Mouse (Mus musculus): Measurements from ENCODE around the gene Arhgef28. TPM values are rescaled to one million over a fixed set of nuclear protein-coding genes. Genes with fewer than 3 reads are reported as not detected.
A peak's percentile ranks its signal among the peaks of the same experiment; 100 is the strongest.

Gene Arhgef28
- polyA plus RNA-seq, 2 experiments = 0.11 to 0.52 TPM

DNA sequence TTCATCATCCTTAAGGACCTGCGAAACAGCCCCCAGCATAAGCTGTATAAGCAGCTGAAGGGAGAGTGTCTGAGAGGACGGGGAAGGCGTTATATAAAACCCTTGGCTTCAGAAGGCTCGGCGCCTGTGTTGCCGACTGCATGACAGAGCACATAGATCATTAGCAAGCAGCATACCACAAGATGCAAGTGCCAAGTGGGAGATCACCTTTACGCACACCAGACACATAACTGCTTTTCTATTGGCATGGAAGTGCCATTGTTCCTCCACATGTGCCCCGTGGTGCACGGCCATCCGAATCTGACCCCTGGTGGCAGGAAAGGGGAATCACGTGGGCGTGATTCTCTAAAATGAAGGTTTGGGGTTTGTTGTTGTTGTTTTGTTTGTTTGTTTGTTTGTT is 16.6 kb upstream of the Arhgef28 start:
- DNase-seq (ENCODE audit: low read depth in 3 of 3, low spot score in 3 of 3) = no peak
- TF ChIP-seq CTCF (IDR thresholded peaks at IDR 0.05; ENCODE audit: low read depth) (peak; percentile 86), EP300 (IDR thresholded peaks at IDR 0.05; ENCODE audit: low read depth) (no peak)
- H3K27ac ChIP-seq = no peak overlapping the region
- no peaks in the 10 kb centered on the region for H3K27me3 ChIP-seq (ENCODE audit: control insufficient read depth, insufficient read depth, low read length)
- WGBS (ENCODE audit: insufficient replicate concordance) = 38% methylated on average over 12 of the region's 12 CpGs
- no peaks in the 10 kb centered on the region for H3K36me3 ChIP-seq (replicated peaks; ENCODE audit: control insufficient read depth, insufficient read depth, low read depth)
- no peaks in the 10 kb centered on the region for H3K9me3 ChIP-seq (ENCODE audit: control insufficient read depth, low read length)
- ATAC-seq (ENCODE audit: insufficient read depth) = no peak
- no peak overlapping the region for H3K4me2 ChIP-seq (ENCODE audit: low read depth)
- no peaks in the 10 kb centered on the region for H3K4me1 ChIP-seq (replicated peaks; ENCODE audit: control insufficient read depth in 2 of 2, insufficient read depth in 2 of 2, low read length in 1 of 2)
- no peak overlapping the region for H3K4me3 ChIP-seq (ENCODE audit: insufficient read depth in 1 of 2, low read depth in 2 of 2, low read length in 2 of 2)
- H3K9ac ChIP-seq (replicated peaks) = no peak overlapping the region

DNA sequence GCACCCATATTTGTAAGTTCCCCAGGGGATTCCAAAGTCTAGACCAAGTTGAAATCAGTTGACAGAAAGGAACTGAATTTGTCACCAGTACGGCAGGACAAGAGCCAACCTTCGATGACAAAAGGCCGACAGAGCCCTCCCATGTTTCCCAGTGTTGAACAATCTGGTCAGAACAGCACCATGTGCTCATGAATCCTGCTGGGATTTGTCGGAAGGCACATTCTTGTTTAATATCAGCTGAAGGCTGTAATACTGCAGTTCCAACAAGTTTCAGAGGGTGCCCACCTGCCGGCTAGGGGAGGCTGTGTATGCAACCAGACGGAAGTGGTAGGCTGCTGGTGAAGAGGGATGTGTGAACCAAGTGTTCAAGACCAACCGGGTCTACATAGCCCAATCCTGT is 3.9 kb upstream of the Arhgef28 start:
- Histone ChIP-seq H3K4me3 (ENCODE audit: insufficient read depth in 1 of 2, low read depth in 2 of 2, low read length in 2 of 2) (no peak overlapping the region), H3K36me3 (replicated peaks; ENCODE audit: control insufficient read depth, insufficient read depth, low read depth) (no peaks in the 10 kb centered on the region), H3K27me3 (ENCODE audit: control insufficient read depth, insufficient read depth, low read length) (peaks cover 20% of the 10 kb centered on the region), H3K4me2 (ENCODE audit: low read depth) (no peak overlapping the region), H3K27ac (no peak overlapping the region), H3K9ac (replicated peaks) (no peak overlapping the region), H3K4me1 (replicated peaks; ENCODE audit: control insufficient read depth in 2 of 2, insufficient read depth in 2 of 2, low read length in 1 of 2) (no peaks in the 10 kb centered on the region; a peak in 1 of 4 replicates), H3K9me3 (ENCODE audit: control insufficient read depth, low read length) (no peaks in the 10 kb centered on the region)
- ATAC-seq (ENCODE audit: insufficient read depth) (no peak), DNase-seq (ENCODE audit: low read depth in 3 of 3, low spot score in 3 of 3) (no peak)
- WGBS (ENCODE audit: insufficient replicate concordance) = 61% methylated on average over 7 of the region's 7 CpGs
- TF ChIP-seq CTCF (IDR thresholded peaks at IDR 0.05; ENCODE audit: low read depth) (no peak), EP300 (IDR thresholded peaks at IDR 0.05; ENCODE audit: low read depth) (no peak)

DNA sequence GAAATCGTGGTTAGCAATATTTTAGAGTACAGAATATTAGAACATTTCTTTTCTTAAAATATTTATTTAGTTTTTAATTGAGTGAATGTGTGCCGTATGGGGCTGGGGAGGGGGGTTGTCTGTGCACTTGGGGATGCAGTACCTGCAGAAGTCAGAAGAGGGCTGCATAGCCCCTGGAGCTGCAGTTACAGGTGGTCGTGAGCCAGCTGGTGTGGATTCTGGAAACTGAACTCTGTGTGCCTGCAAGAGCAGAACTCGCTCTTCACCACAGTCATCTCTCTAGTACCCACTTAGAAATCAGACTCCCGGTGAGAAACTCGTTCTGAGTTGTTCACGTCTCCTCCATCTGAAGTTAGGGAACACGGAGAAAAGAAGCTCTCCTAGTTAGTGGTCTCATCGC is 2.6 kb upstream of the Arhgef28 start:
- H3K27me3 ChIP-seq (ENCODE audit: control insufficient read depth, insufficient read depth, low read length) = peaks cover 24% of the 10 kb centered on the region
- WGBS (ENCODE audit: insufficient replicate concordance) = 40% methylated on average over 9 of the region's 9 CpGs

DNA sequence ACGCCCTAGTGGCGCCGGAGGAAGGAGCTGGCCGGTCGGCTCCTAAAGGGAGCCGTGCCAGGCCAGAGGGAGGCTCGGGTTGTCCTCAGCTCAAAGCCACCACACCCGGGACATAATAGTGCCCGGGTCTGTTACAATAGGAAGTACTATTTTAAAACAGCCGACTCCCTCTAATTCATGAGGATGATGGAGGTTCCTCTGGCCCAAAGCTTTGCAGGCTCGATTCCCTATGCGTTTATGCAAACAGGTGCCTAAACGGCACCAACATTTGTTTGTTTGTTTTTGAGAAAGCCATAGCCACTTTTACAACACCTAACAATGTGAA is 269 bp upstream of the Arhgef28 start:
- H3K27me3 ChIP-seq (ENCODE audit: control insufficient read depth, insufficient read depth, low read length) = peaks cover 24% of the 10 kb centered on the region
- 3% methylated on average over 13 of the region's 13 CpGs for WGBS (ENCODE audit: insufficient replicate concordance)
- DNase-seq (ENCODE audit: low read depth in 3 of 3, low spot score in 3 of 3) (no peak), ATAC-seq (ENCODE audit: insufficient read depth) (no peak)
- no peaks in the 10 kb centered on the region for H3K36me3 ChIP-seq (replicated peaks; ENCODE audit: control insufficient read depth, insufficient read depth, low read depth)
- H3K4me2 ChIP-seq (ENCODE audit: low read depth) = peak overlapping the region; percentile 74
- H3K9ac ChIP-seq (replicated peaks) = no peak overlapping the region
- H3K4me1 ChIP-seq (replicated peaks; ENCODE audit: control insufficient read depth in 2 of 2, insufficient read depth in 2 of 2, low read length in 1 of 2) = no peaks in the 10 kb centered on the region; a peak in 1 of 4 replicates
- no peak overlapping the region for H3K27ac ChIP-seq
- no peaks in the 10 kb centered on the region for H3K9me3 ChIP-seq (ENCODE audit: control insufficient read depth, low read length)
- TF ChIP-seq EP300 (IDR thresholded peaks at IDR 0.05; ENCODE audit: low read depth) = no peak
- no peak for TF ChIP-seq CTCF (IDR thresholded peaks at IDR 0.05; ENCODE audit: low read depth)
- peak overlapping the region; percentile 2 to 52 for H3K4me3 ChIP-seq (ENCODE audit: insufficient read depth in 1 of 2, low read depth in 2 of 2, low read length in 2 of 2)

More for the DNA sequence above, 2.6 kb upstream of the Arhgef28 start:
- Histone ChIP-seq H3K9ac (replicated peaks) (no peak overlapping the region), H3K4me2 (ENCODE audit: low read depth) (no peak overlapping the region), H3K27ac (no peak overlapping the region), H3K36me3 (replicated peaks; ENCODE audit: control insufficient read depth, insufficient read depth, low read depth) (no peaks in the 10 kb centered on the region), H3K4me3 (ENCODE audit: insufficient read depth in 1 of 2, low read depth in 2 of 2, low read length in 2 of 2) (no peak overlapping the region), H3K4me1 (replicated peaks; ENCODE audit: control insufficient read depth in 2 of 2, insufficient read depth in 2 of 2, low read length in 1 of 2) (no peaks in the 10 kb centered on the region; a peak in 1 of 4 replicates), H3K9me3 (ENCODE audit: control insufficient read depth, low read length) (no peaks in the 10 kb centered on the region)
- no peak for DNase-seq (ENCODE audit: low read depth in 3 of 3, low spot score in 3 of 3)
- no peak for TF ChIP-seq EP300 (IDR thresholded peaks at IDR 0.05; ENCODE audit: low read depth)
- 0 out of 2 replicates have a peak, but pooled peaks have one; percentile 20 for TF ChIP-seq CTCF (IDR thresholded peaks at IDR 0.05; ENCODE audit: low read depth)
- no peak for ATAC-seq (ENCODE audit: insufficient read depth)

DNA sequence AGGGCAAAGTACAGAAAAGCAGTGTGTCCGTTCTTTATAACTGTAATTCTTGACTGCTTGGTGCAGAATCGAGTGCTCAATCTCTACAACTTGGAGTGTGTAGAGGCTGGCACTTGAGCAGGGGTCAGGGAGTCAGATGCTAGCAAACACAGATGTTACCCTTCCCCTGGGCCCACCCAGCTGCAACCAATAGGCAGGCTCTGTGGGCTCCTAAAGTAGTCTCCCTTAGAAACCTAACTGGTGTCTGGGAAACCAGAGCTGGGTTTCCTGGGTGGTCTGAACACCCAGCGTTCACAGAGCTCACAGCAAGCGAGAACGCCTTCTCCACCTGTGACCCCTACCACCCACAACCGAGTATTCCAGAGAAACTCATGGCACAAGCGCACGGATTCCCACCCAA is 1.1 kb downstream of the Arhgef28 start:
- Histone ChIP-seq H3K9ac (replicated peaks) (no peak overlapping the region), H3K4me2 (ENCODE audit: low read depth) (no peak overlapping the region), H3K27me3 (ENCODE audit: control insufficient read depth, insufficient read depth, low read length) (peaks cover 24% of the 10 kb centered on the region), H3K9me3 (ENCODE audit: control insufficient read depth, low read length) (no peaks in the 10 kb centered on the region), H3K4me3 (ENCODE audit: insufficient read depth in 1 of 2, low read depth in 2 of 2, low read length in 2 of 2) (no peak overlapping the region), H3K4me1 (replicated peaks; ENCODE audit: control insufficient read depth in 2 of 2, insufficient read depth in 2 of 2, low read length in 1 of 2) (no peaks in the 10 kb centered on the region; a peak in 1 of 4 replicates), H3K27ac (no peak overlapping the region), H3K36me3 (replicated peaks; ENCODE audit: control insufficient read depth, insufficient read depth, low read depth) (no peaks in the 10 kb centered on the region)
- no peak for DNase-seq (ENCODE audit: low read depth in 3 of 3, low spot score in 3 of 3)
- 42% methylated on average over 8 of the region's 8 CpGs for WGBS (ENCODE audit: insufficient replicate concordance)
- ATAC-seq (ENCODE audit: insufficient read depth) = no peak
- TF ChIP-seq CTCF (IDR thresholded peaks at IDR 0.05; ENCODE audit: low read depth) = no peak
- TF ChIP-seq EP300 (IDR thresholded peaks at IDR 0.05; ENCODE audit: low read depth) = no peak

Measured in liver, embryonic 14.5 days (tissue).